Mouse (Mus musculus) small intestine, adult 2 months (tissue): ENCODE measurements around the gene Kctd6.

ENCODE experiments used
- CTCF ChIP-seq: fragments of 200-500 bp; IDR thresholded peaks from 2 replicates; pipeline ENCODE4 v1.5.1; 2012; ENCODE audit warnings: low read depth, mild to moderate bottlenecking, control low read depth, inconsistent platforms, low read length, moderate library complexity, mixed read lengths; ENCODE audit not compliant: insufficient replicate concordance, insufficient read length; ENCODE audit errors: extremely low read depth
- POLR2A ChIP-seq: fragments of 200-500 bp; IDR thresholded peaks from 2 replicates; pipeline ENCODE4 v1.6.1; 2012; ENCODE audit warnings: low read depth, mild to moderate bottlenecking, control low read depth, inconsistent platforms, low read length, moderate library complexity

DNA sequence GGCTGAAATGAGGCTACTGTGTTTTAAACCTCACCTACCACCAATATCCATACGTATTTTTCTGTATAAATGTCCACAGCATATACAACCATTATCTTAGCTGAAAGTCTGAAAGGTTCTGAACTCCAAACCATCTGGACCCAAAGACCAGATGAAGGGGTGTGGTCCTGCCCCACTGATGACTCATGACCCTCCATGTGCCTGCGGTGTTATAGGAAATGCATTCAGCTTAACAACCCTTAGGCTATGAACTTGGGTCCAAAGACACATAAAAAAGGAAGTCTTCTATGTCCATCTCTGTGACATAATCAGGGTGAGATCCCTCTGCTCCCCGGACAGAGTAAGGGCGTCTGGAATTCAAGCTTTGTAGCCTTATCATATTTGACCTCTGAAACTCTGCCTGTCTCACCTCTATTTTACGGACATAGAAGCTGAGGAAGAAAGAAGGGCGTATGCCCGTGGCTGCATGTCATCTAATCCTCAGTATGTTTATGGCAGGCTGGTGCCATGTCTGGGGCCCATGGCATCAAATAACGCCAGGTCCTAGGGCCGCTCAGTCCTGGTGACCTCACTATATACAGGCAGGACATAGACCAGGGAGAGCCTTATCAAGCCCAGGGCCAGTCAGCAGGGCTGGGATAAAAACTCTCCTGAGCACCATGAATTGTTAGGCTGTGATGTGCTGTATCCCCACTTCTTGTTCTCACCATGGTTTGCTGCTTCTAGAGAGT, 36.4 kb downstream of the Kctd6 start:
- TF ChIP-seq POLR2A (no peak), CTCF (no peak)
